Mouse (Mus musculus): ENCODE measurements at regions not wholly inside any gene's neighbourhood (a gene's known extent, or its start where the extent isn't known, plus 50 kb on each side); places are given as distances from the start of the nearest gene placed in this dataset.

DNA sequence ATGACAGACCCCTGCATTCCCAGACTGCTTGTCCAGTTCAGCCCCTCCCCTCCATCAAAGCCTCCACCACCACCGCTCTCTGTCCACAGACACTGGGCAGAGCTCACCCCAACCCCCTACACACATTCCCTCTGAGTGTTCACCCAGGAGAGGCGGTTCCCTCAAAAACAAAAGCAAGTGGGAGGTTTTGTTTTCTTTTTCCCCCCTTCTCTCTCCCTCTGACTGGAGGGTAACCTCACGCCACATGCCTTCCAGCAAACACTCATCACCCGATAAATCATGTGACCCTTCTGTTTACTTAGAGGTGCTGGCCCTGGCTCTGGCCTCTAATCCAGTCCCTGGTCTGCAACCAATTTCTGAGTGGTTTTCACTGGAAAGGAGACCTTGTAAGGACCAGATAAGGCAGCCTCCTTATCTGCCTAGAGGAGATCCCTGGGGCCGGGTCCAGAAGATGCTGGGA is 199.9 kb upstream of the Ankrd55 start:
- no peak for TF ChIP-seq POLR2A (IDR thresholded peaks at IDR 0.05; ENCODE audit: borderline replicate concordance, low read depth, low read length)
- TF ChIP-seq CTCF (IDR thresholded peaks at IDR 0.05; ENCODE audit: low read depth, low read length) = no peak
